Mouse (Mus musculus): ENCODE data around the gene Cdc14a.

DNA sequence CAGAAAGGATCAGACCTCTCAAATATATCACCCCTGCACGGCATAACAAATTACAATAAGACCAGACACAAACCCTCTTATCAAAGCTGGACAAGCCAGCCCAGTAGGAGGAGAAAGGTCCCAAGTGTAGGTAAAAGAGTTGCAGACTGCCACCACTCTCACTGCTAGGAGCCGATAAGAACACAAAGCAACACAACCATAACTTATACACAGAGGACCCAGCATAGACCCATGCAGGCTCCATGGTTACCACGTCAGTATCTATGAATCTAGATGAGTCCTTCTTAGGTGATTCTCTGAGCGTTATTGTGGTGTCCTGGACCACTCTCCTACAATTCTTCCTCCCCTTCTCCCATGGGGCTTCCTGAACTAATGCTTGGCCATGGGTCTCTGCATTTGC lies 194.5 kb downstream of the Cdc14a start:
- no peak for TF ChIP-seq CTCF (IDR thresholded peaks at IDR 0.05; ENCODE audit: extremely low read depth, insufficient read depth, insufficient read length, insufficient replicate concordance)
- no peak for TF ChIP-seq POLR2A (IDR thresholded peaks at IDR 0.05; ENCODE audit: low read depth, low read length)
